Mouse (Mus musculus) cerebellum, adult 2 months (tissue): Measurements from ENCODE around the gene Zfyve28. TPM values are rescaled to one million over a fixed set of nuclear protein-coding genes. Genes with fewer than 3 reads are reported as not detected.

Source experiments
- DNase-seq, 2 experiments: peaks; one replicate each; pipeline ENCODE4 v3.0.0; 2021
- H3K27ac ChIP-seq: fragments of 200-500 bp; 2 replicates; pipeline ENCODE4 v1.5.1; 2012; ENCODE audit warnings: low read length, control low read depth, inconsistent platforms; ENCODE audit not compliant: insufficient read depth
- H3K27me3 ChIP-seq: fragments of 200-500 bp; 2 replicates; pipeline ENCODE4 v1.6.1; 2012; ENCODE audit warnings: inconsistent platforms, mild to moderate bottlenecking, low read length, moderate library complexity; ENCODE audit not compliant: control insufficient read depth, insufficient read depth
- H3K4me1 ChIP-seq: fragments of 200-500 bp; 2 replicates; pipeline ENCODE4 v1.6.1; 2011; ENCODE audit warnings: low read length; ENCODE audit not compliant: control insufficient read depth, insufficient read depth
- H3K4me3 ChIP-seq: fragments of 200-500 bp; replicated peaks from 2 replicates; pipeline ENCODE3; 2011; ENCODE audit warnings: mild to moderate bottlenecking, low read depth, low read length, control low read depth; ENCODE audit not compliant: insufficient read depth
- CTCF ChIP-seq: fragments of 200-500 bp; IDR thresholded peaks from 2 replicates; pipeline ENCODE4 v1.5.1; 2011; ENCODE audit warnings: low read depth, mild to moderate bottlenecking, control low read depth, low read length, moderate library complexity, borderline replicate concordance; ENCODE audit not compliant: insufficient read depth
- POLR2A ChIP-seq: fragments of 200-500 bp; IDR thresholded peaks from 2 replicates; pipeline ENCODE4 v1.6.1; 2011; ENCODE audit warnings: low read length, control low read depth, borderline replicate concordance; ENCODE audit not compliant: insufficient read depth
- WGBS: fragments of 180-500 bp; shearing (Covaris S2); methylation state at CpG from one replicate; pipeline ENCODE4 v1.1.7; 2018; 5-methylcytosine and 5-hydroxymethylcytosine counted together
- polyA plus RNA-seq: library from polyadenylated mRNA; depleted of rRNA; stranded (reverse); fragments of >200 nt; gene quantifications from 2 replicates; pipeline ENCODE4 v1.2.3, GENCODE M21; 2012

Zfyve28 gene
- polyA plus RNA-seq, 1 experiment: 62.9 TPM

DNA sequence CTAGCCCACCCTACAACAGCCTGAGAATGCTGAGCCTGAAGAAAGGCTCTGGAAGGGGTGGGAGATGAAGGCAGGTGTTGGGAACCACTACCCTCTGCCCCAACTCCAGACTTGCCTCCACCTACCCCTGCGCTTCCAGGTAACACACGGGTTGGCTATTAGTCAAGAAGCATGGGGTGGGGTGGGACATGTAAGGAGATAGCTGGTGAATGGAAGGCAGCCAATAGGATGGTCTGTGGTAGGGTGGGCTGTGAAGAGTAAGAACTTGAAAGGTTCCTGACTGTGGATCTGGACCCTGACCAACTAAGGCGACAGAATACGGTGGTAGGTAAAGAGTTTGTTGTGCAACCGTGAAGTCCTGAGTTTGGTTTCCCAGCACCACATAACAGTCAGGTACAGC lies 4.9 kb downstream of the Zfyve28 start:
- 67% methylated on average over 5 of the region's 5 CpGs for WGBS

DNA sequence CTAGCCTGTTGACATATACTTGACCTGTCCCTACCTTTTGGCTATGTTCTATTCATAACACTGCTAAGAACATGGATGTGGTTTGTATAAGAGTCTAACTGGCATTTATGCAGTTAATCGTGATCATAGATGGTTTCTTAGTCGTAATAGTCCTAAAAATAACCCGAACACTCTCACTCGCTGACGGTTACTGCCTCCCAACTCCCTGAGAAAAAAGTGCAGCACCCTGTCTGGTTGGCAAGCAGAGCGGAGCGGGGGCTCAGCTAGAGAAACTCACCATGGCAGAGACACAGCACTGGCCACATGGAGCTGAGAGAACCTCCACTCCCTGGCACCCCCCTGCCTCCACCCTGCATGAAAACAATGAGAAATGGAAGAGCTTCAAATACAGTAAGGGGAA lies 7.3 kb downstream of the Zfyve28 start:
- Histone ChIP-seq H3K27ac (no peak overlapping the region), H3K27me3 (no peaks in the 10 kb centered on the region), H3K4me3 (no peak overlapping the region), H3K4me1 (peaks cover 70% of the 10 kb centered on the region)
- DNase-seq: peak in 1 of 2 experiments; percentile 21
- 26% methylated on average over 7 of the region's 7 CpGs for WGBS
- TF ChIP-seq CTCF (no peak), POLR2A (no peak)

More for the DNA sequence above, 4.9 kb downstream of the Zfyve28 start:
- Histone ChIP-seq H3K4me3 (no peak overlapping the region), H3K27ac (0 out of 2 replicates have a peak overlapping the region, but pooled peaks have one; percentile 14), H3K4me1 (peaks cover 60% of the 10 kb centered on the region), H3K27me3 (no peaks in the 10 kb centered on the region)
- DNase-seq: peak; percentile 24 to 29
- no peak for TF ChIP-seq POLR2A
- no peak for TF ChIP-seq CTCF

DNA sequence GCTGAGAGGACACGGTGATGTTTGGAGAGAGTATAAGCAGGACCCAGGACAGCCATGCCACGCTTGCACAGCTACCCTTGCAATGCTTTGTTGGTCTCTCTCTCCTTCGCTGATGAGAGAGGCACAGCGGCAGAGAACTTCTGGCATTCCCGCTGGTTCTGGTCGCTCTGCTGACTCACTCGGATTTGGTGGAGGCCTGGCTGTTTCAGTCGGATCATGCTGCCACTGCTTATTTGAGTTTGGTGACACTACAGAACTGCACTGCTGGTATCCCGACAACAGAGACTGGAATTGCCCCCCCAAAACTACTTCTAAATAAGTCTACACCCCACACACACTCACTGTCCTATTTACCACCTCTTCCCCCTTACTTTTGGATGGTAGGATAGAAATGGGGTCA lies 9.0 kb downstream of the Zfyve28 start:
- peak; percentile 39 to 40 for DNase-seq
- Histone ChIP-seq H3K27me3 (no peaks in the 10 kb centered on the region), H3K4me3 (no peak overlapping the region), H3K4me1 (peaks cover 75% of the 10 kb centered on the region), H3K27ac (no peak overlapping the region)
- WGBS: 45% methylated on average over 9 of the region's 9 CpGs
- TF ChIP-seq POLR2A: no peak
- no peak for TF ChIP-seq CTCF

DNA sequence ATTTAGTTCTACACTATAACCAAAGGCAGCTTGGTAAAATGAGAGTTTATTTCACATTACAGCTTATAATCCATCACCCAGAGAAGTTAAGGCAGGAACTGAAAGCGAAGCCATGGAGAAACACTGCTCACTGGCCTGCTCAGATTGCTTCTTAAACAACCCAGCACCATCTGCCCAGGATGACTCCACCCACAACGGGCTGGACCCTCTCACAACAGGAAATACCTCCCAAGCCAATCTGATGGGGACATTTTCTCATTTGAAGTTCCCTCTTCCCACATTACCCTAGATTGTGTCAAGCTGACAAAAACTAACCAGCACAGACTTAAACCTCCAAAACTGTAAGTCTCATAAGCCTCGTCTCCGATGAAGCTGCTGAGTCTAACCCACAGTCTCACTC lies 10.2 kb downstream of the Zfyve28 start:
- TF ChIP-seq CTCF (no peak), POLR2A (no peak)
- Histone ChIP-seq H3K4me1 (peaks cover 79% of the 10 kb centered on the region), H3K27ac (0 out of 2 replicates have a peak overlapping the region, but pooled peaks have one; percentile 35), H3K4me3 (no peak overlapping the region), H3K27me3 (no peaks in the 10 kb centered on the region)
- 67% methylated on average over 4 of the region's 4 CpGs for WGBS
- no peak for DNase-seq

DNA sequence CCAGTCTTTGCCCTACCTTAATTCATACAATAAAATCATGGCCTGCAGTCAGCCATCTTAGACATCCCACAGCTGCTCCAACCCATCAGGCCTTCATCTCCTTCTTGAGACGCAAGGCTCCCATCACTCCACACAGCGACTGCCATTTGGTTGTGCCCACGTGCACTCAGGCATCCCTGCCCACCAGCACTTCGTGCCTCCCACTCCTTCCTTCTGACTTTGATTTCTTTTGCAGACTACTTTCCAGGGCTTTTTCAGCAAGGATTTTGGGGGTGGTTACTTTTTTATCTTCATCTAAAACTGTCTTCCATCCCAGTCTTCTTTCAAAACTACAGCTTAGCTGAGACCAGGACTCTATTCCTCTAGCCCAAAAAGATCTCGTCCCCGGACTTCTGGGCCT lies 11.5 kb downstream of the Zfyve28 start:
- H3K27me3 ChIP-seq: no peaks in the 10 kb centered on the region
- 63% methylated on average over 6 of the region's 6 CpGs for WGBS
- peak in 1 of 2 experiments; percentile 20 for DNase-seq
- peaks cover 70% of the 10 kb centered on the region for H3K4me1 ChIP-seq
- no peak overlapping the region for H3K4me3 ChIP-seq
- TF ChIP-seq POLR2A: no peak
- no peak for TF ChIP-seq CTCF
- H3K27ac ChIP-seq: peak overlapping the region; percentile 93; the same call in 1 of the 2 replicates

DNA sequence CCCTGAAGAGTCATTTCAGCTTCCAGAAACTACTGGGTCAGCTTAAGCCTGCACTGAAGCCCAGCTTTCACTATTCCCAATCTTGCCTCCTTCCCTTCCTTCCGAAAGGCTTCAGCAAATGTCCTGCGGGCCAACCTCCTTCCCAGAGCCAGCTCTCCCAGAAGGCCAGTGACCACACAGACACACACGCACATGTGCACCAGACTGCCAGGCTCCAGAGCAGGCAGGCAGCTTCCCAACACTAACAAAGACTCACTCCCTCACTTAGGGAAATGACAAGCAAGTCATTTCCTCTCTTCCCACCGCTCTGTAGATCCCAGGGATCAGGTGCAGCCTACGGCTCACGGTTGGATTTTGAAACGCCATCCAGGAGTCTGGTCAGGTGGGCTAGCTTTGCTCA lies 12.1 kb downstream of the Zfyve28 start:
- no peak for TF ChIP-seq POLR2A
- no peak for TF ChIP-seq CTCF
- Histone ChIP-seq H3K27ac (peak overlapping the region; percentile 93), H3K4me1 (peaks cover 66% of the 10 kb centered on the region), H3K27me3 (no peaks in the 10 kb centered on the region), H3K4me3 (no peak overlapping the region)
- peak; percentile 50 to 64 for DNase-seq
- 12% methylated on average over 7 of the region's 7 CpGs for WGBS

DNA sequence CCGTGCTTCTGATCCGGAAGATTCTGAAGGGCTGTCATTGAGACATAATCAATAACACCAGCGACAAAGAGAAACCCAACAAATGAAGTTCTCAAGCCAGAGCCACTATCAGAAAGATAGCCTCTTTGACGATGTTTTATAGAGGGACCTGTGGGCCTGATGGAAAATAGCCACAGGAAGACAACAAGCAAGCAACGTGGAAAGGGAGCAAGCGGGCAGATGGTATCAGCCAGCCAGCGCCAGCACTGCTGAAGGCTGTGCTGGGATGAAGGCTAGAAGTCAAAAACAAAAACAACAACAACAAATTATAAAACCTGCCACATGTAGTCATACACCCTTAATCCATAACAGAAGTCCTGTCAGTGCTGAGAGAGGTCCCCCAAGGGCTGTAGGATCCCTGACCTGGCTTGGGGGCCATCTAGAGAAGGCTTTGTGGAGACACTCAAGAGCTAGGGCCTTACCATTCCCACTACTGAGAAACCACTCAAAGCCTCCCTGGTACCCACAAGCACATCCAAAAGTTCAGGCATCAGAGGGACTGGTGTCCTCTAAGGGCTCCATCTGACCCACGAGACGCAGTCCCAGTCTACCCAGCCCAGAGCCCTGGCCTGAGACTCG lies 13.5 kb downstream of the Zfyve28 start:
- TF ChIP-seq CTCF (no peak), POLR2A (no peak)
- Histone ChIP-seq H3K27me3 (no peaks in the 10 kb centered on the region), H3K27ac (peak overlapping the region; percentile 93), H3K4me3 (no peak overlapping the region), H3K4me1 (peaks cover 65% of the 10 kb centered on the region)
- peak; percentile 64 to 67 for DNase-seq
- 20% methylated on average over 10 of the region's 10 CpGs for WGBS

DNA sequence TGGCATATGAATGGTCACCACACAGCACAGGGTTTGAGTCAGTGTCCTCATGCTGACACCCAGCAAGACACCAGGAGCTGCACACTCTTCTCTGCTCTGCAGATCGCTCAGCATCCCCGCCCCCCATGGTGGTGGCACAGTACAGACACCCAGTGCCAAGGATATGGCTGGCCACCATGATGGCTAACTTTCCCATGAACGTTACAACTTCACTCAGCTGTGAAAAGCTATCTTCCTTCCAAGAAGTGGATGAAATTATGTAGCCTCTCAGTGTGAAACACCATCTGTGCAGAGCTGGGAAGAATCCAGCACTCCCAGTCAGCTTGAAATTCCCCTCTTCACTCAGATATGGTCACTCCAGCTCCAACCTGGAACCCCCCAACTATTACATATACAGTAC lies 14.0 kb downstream of the Zfyve28 start:
- DNase-seq: peak; percentile 85 to 90
- Histone ChIP-seq H3K27me3 (no peaks in the 10 kb centered on the region), H3K4me3 (no peak overlapping the region), H3K27ac (peak overlapping the region; percentile 93), H3K4me1 (peaks cover 63% of the 10 kb centered on the region)
- WGBS: 7% methylated on average over 3 of the region's 3 CpGs
- TF ChIP-seq POLR2A (no peak), CTCF (no peak)

DNA sequence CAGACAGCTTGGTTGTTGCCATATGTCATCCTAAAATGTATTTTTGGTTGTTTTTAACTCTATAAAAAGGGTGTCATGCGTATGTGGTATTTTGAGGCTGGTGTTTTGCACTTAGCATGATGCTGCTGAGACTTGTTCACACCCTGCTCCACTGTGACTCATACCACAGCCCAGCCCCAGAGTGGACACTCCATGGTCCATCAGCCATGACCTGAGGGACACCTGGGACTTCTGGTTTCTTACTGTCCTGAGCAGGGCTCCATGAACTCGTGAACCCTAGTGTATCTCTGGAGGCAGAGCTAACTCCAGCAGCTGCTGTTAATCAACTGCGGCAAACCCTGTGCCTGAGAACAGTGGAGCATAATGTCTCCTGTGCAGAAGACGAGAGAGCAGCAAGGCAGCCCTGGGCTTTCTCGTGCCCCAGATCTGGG lies 15.0 kb downstream of the Zfyve28 start:
- H3K27me3 ChIP-seq: no peaks in the 10 kb centered on the region
- peak; percentile 61 to 65 for DNase-seq
- WGBS: 13% methylated on average over 5 of the region's 5 CpGs
- peaks cover 61% of the 10 kb centered on the region for H3K4me1 ChIP-seq
- no peak overlapping the region for H3K4me3 ChIP-seq
- H3K27ac ChIP-seq: peak overlapping the region; percentile 93
- TF ChIP-seq CTCF: no peak
- TF ChIP-seq POLR2A: no peak
